Mouse (Mus musculus): ENCODE measurements around the gene Gsto2. TPM values are rescaled to one million over a fixed set of nuclear protein-coding genes. Genes with fewer than 3 reads are reported as not detected.

The Gsto2 gene
- total RNA-seq, 2 experiments from 2014 or later: 1.3 to 1.9 TPM

DNA sequence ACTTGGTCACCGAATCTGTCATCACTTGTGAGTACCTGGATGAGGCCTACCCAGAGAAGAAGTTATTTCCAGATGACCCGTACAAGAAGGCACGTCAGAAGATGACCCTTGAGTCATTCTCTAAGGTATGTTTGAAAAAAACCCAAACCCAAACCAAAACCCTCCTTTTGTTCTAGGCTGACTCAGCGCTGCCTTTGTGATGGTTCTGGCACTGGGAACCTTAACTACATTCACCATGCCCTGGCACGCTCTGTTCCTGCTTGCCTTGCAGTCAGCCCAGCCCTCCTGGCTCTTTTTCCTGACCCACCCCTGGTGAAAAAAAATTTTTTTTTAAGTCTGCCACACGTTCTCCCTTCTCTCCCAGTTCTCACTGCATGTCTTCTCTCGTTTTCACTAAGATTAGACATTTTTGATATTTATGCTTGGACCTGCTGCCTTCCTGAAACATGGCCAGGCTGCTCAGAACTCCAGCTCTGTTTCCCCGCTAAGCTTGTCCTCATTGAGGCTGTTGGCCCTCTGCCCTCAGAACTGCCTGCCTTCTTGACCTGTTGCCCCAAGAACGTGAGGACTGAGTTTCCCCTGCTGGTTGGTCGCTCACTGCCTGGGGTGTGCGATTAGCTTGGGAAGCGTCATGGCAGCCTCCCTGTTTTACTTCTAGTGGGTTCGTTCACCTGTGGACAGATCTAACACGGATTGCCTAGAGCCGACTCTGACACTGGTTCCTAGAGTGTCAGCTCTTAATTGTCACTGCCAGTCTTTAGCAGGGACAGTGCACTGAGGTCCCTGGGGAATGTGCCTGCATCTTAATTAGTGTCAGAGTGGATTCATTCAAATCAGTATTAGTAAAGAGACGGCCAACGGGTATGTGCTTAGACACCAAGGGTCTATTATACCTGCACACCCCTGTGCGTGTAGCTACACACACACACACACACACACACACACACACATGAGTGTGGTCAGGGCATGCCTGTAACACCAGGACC is 7.1 kb upstream of the Gsto2 start:
- no peak for DNase-seq (ENCODE audit: low spot score in 2 of 2)

DNA sequence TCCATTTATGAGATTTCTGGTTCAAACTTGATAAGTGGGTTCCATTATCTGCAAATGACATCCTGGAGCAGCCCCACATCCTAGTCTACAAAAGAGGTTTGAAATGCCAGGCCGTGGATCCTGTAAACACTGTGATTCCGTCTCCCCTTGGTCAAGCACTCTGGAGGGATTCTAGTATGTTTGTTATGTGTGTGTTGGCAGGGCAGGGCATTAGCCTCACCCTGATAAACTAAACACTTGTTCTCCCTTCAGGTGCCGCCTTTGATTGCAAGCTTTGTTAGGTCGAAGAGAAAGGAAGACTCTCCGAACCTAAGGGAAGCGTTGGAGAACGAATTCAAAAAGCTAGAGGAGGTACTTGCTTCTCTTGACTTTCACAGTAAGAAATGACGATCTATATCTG is 6.2 kb upstream of the Gsto2 start:
- DNase-seq (ENCODE audit: low spot score in 2 of 2): no peak

DNA sequence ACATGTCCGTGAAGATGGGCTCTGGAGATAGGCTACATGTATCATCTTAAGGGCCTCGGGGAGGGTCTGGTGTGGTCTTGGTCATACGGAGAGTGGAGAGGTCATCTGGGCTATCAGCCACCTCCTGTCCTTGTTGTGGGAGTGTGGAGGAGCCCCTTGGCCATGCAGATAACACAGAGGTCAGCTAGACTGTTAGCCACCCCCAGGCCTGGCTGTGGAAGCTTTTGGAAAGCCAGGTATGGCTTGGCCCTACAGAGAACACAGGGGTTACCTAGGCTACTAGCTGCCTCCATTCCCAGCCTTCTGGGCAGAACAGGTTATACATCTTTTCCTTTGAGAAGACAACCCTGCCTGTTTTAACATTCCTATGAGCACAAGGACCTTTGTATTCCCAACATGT is 2.8 kb upstream of the Gsto2 start:
- no peak for DNase-seq (ENCODE audit: low spot score in 2 of 2)

DNA sequence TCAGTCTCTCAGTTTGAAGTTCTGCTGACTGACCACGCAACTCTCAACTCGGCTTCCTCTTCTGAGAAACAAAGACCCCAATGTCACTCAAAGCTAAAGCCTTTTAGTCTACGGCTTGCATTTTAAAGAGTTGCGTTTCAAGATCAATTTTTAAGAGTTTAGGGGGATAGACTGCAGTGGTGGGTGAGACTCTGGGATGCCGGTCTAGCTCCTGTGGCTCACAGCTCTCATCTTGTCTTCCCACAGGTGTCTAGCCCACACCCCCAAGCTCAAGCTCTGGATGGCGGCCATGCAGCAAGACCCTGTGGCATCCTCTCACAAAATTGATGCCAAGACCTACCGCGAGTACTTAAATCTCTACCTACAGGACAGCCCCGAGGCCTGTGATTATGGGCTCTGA is 1.3 kb upstream of the Gsto2 start:
- DNase-seq (ENCODE audit: low spot score in 2 of 2): peak in 1 of 2 experiments; percentile 4

DNA sequence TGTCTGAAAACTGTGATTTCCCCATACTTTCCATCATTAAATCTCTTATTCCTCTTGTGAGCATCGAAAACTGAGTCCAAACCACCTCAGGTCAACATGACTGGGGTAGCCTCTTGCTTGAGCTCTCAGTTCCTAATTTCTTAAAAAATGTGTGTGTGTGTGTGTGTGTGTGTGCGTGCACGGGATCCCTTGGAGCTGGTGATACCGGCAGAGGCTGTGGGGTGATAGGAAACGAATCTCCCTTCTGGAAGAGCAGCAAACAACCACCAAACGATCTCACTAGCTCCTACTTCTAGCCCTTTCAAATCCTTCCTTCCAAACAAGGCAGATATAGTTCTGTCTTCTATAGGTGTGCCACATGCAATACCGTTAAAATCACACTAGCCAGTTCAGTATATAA is 613 bp upstream of the Gsto2 start:
- DNase-seq (ENCODE audit: low spot score in 2 of 2): no peak

DNA sequence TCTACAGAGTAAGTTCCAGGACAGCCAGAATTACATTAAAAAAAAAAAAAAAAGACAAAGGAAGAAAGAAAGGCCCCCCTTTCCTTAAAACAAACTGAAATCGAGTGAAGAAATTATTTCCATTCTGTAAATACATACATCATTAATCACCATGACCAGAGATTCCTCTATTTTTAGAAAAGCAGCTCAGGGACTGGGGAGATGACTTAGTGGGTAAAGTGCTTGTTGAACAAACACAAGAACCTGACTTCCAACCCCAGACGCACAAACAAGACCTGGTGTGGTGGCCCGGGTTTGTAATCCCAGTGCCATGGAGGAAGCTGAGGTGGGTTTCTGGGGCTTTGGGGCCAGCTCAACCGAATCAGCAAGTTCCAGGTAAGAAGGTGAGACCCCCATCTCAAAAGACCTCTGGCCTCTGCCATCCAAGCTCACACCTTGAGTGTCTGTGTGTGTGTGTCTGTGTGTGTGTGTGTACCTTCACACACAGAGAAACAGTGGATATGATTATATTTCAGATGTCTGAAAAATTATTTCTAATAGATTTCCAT is 2.4 kb downstream of the Gsto2 start:
- DNase-seq (ENCODE audit: low spot score in 2 of 2): peak in 1 of 2 experiments; percentile 2

DNA sequence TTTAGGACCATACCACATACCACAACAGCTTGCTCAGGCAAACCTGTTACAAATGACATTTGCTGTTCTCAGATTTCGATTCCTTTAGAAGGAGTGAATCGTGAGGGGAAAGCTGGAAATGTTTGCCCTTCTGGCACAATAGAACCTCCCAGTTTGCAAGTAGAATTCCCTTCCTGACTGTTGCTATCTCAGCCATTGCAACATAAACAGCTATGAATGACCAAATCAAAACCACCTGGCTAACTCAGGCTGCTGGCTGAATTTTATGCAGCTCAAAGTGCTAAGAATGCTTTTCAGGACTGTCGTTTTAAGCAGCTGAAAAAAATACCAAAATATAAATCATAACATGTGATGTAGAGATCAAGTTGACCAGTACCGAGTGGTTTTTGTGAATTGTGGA is 3.6 kb downstream of the Gsto2 start:
- DNase-seq (ENCODE audit: low spot score in 2 of 2): no peak

DNA sequence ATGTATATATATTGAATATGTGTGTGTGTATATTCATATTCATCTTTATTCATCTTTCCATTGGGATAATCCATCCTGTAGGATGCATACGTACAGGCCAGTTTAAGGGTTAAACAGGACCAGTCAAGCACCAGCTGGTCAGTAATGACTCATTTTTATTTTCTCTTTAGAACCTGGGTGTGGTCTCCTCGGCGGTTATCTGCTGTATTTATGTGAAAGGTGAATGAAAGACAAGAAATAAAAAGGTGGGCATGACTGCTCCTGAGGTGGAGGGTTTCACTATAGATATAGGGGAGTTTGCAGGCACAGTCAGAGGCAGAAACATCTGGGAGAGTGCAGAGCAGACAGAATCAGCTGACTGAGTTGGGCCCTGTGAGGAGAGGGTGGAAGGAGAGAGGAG is 4.2 kb downstream of the Gsto2 start:
- no peak for DNase-seq (ENCODE audit: low spot score in 2 of 2)

DNA sequence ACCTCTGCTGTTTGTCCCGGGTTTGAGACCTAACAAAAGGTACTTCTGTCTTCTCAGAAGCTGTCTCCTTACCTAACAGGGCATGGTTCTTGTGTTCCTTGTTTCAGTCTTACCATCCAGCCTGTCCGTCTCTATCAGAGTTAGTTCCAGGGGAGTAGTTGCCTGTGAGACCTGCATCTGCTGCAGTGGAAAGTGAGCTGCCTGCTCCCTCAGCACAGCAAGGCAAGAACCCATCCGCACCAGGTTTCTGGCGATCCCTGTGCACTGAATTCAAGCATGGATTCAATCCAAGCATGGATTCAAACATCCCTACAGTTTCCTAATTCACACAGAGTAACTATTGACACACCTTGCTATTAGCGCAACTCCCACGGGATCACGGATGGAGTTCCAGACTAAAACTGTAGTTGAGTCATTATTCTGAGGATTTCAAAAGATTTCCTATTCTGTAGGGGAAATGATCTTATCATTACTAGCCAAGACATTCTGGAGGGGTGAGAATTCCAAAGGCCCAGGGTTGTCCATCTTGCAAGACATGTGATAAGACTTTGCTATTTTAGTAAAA is 4.8 kb downstream of the Gsto2 start:
- DNase-seq (ENCODE audit: low spot score in 2 of 2): no peak

DNA sequence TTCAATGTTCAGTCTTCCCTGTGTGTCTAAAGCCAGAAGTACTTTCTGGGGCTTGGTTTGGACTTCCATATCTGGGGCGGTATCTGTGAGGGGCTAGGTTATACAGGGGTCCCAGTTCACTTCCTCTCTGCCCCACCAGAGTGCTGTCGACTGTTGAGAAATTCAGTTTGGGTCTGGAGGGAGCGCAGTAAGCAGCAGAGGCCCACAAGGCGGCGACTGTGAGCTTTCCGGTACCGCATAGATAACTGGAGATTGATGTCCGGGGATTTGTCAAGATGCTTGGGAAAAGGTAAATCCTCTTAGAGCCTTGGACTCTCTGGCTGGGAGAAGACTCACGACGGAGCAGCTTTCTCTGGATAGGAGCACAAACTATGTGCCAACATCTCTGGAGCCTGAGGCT is 6.2 kb downstream of the Gsto2 start:
- no peak for DNase-seq (ENCODE audit: low spot score in 2 of 2)

DNA sequence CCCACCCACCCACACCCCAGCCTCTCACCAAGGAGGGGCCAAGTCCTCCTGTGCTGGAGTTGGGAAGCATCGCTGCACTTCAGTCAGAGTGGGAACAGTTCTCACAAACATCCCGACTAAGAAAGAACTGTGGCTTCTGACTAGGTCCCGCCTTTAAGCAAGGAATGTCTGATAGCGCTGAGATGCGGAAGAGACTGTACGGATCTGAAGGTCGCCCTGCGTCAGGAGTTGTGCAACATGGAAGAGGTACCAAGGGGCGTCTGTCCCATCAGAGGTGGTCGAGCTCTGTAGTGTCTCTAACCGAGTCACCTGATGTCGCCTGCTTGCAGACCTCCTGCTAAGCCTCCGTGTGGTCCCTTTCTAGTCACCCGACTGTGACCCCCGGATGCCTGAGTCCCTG is 10.9 kb downstream of the Gsto2 start:
- no peak for DNase-seq (ENCODE audit: low spot score in 2 of 2)

DNA sequence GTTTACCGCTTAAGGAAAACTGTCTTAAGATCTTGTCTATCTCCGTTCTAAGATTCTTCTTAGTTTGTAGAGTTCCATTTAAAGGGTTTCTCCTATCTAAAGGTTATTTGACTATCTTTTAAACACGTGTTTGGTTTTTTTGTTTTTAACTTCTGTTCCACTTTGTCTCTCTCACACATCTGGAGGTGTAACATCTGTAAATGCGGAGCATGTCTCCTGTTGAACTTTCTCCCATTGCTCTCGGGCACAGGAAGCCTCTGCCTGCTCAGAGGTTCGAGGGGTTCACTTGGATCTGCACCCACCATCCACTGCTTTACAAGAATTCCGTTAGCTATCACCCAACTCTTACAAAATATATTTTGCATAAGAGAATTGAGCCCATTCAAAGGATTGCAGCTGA is 16.2 kb downstream of the Gsto2 start:
- no peak for DNase-seq (ENCODE audit: low spot score in 2 of 2)

DNA sequence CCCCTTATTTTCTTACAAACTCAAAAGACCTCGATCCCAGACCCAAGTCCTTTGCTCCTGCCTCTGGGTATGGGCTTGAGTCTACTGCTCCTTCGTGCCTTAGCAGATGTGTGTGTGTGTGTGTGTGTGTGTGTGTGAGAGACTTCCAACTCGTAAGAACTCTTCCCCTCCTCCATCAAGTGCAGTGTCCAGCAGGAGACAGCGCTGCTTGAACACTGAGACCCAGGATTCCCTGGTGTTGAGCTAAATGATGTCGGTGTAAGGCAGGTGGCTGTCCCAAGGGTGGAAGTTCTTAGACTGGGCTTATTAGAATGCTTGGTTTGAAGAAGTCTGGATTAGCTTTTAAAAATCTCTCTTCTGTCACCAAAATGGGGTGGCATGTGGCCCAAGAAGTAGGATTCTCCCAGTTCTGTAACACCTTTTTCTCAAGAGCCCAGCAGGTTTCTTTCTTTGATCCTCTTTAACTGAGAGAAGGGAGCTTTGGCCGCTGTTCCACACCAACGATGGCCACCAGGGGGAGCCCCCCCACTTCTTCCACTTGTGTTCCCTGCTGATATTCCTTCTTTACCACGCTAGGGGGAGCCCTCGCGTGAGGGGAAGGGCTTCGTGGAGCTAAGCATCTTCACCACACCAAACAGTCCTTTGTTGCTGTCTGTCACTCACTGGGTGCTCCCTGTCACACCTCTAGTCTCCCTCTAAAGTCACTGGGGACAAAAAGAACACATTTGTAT is 17.0 kb downstream of the Gsto2 start:
- peak; percentile 72 to 78 for DNase-seq (ENCODE audit: low spot score in 2 of 2)

DNA sequence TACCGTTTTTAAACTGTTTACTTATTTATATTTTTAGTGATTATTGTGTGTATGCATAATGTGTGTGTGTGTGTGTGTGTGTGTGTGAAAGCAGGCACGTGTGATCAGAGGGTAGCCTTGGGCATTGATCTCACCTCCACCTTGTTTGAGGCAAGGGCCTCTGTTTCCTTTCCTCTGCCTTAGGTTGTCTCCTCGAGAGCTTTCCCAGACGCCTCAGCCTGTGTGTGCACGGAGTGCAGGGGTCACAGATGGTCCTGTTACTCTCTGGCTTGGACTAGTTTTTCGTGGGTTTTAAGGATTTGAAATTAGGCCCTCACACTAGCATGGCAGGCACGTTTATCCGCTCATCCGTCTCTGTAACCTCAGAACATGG is 17.5 kb downstream of the Gsto2 start:
- DNase-seq (ENCODE audit: low spot score in 2 of 2): no peak

DNA sequence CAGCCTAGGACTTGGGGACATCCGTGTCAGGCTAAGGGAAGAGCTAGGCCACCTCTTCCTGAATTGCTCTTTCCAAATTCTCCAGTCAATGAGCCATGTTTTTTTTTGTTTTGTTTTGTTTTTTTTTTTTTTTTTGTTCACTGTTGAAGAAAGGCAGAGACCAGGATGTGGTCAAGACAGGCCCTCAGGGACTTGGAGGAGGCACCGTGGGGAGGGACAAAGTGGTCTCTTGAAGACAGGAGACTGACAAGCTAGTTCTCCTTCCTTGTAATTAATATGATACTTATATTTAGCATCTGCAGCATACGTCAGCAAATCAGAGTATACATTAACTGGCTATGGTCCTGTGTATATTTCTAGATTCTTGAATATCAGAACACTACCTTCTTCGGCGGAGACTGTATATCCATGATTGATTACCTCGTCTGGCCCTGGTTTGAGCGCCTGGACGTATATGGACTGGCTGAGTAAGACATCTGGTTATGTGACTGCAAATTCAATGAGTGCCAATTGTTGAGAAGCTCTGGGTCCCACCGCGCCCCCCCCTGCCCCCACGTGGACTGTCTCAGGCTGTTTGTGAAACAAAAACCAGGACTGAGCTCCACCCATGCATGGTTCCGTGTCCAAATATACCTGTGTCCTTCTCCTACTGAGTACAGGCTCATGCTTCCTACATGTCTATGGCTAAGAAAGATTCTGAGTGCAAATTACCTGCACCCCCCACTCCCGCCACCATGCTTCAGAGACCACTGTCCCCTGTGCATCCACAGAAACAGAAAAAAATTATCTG is 19.2 kb downstream of the Gsto2 start:
- no peak for DNase-seq (ENCODE audit: low spot score in 2 of 2)

DNA sequence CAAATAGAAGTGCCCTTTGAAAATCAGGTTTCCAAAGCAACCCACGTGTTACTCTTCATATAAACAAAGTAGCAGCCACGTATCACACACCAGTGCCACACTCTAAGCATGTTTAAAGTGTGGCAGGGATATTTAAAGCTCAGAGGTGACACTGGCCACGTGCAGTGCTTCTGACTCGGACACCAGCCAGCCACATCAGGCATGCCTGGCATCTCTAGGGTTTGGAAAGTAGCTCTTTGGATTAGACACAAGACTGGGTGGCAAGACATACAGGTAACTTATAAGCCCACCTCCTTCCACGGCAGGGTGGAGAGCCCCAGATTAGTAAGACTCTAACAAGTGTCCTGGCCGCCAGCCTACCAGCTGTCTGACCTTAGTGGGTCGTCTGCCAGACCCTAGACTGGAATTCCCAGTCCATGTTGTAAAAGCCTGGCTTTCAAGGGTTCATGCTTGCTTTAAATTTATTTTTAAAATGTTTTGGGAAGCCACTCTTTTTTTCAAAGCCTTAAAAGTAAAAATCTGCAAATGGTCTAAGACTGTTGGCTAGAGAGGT is 19.9 kb downstream of the Gsto2 start:
- DNase-seq (ENCODE audit: low spot score in 2 of 2): no peak

DNA sequence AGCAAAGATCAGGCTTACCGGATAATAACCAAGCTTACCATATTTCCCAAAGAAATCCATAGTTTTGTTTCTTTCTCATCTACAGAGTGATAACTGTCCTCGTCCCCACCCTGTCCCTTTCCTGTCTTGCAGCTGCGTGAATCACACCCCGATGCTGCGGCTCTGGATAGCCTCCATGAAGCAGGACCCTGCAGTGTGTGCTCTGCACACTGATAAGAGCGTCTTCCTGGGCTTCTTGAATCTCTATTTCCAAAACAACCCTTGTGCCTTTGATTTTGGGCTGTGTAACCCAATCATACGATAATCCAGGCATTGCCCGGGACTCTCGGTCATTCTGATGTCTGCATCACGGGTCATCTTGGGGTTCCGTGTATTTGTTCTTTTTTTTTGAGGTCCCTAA is 20.6 kb downstream of the Gsto2 start:
- DNase-seq (ENCODE audit: low spot score in 2 of 2): no peak

DNA sequence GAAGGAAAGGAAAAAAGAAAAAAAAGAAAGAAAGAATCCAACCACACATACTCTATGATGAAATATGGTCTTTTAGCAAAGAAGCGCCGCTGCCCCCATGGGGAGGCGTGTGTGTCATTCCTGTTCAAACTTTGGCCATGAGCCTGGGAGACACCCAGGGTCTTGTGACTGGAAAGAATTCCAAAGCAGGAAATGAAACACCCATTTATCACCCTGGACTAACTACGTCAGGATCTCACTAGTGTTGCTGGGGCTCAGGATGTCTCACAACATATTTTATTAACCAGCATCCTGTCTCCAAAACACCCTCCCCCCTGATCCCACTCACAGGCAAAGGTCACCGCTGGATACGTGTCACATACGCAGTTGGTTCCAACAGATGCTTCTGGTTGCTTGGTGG is 21.3 kb downstream of the Gsto2 start:
- no peak for DNase-seq (ENCODE audit: low spot score in 2 of 2)

DNA sequence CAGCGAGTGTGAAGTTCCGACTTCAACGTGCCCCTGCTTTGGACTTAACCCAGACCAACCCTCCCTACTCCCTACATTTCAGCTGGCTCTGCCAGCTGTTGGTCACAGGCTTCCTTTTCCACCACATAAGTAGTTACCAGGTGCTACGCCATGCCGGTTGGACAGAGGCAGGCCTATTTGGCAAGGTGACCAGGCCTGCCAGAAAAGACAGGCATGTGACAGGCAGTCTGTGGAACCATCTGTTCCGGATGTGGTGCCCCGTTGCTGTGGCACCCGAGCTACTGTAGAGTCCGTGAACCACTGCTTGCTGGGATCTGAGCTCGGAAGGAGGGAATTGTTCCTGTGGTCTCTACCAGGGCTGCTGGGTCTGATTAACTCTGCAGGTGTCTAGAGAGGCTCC is 22.1 kb downstream of the Gsto2 start:
- no peak for DNase-seq (ENCODE audit: low spot score in 2 of 2)

DNA sequence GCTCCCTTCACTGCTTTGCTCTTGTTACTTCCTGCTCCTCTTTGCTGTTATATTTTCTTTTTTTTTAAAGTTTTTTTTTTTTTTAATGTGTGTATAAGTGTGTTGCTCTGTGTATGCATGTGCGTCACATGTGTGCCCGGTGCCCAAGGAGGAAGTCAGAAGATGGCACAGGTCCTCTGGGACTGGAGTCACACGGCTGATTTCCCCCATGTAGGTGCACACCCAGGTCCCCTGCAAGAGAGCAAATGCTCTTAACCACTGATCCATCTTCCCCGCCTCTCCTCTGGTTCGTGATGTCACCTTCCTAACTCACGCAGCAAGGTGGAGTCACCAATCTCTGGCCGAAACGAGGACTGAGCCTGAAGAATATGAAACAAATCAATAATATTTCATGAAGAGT is 22.7 kb downstream of the Gsto2 start:
- no peak for DNase-seq (ENCODE audit: low spot score in 2 of 2)

Data from gastrocnemius, postnatal 4 days (tissue).